Mouse (Mus musculus) CH12F3 (cell line): Measurements from ENCODE around the gene Mettl24.

Source experiments
- in situ Hi-C: fragments of 300-500 bp; cut with MboI; formaldehyde crosslinking; loops from 2 replicates; pipeline ENCODE4 v1.14.3; 2020; ENCODE audit warnings: low sequenced_read_pairs

Mettl24 gene

GRCm38 (mm10) chr10:40683868-40684253 lies 779 bp downstream of the Mettl24 start:
- in situ Hi-C loops = no loop called here

GRCm38 (mm10) chr10:40684326-40684725 lies 1.2 kb downstream of the Mettl24 start:
- in situ Hi-C loops = no loop called here

- in situ Hi-C loops = no loop called here
Measured at GRCm38 (mm10) chr10:40685641-40686040, 2.6 kb downstream of the Mettl24 start.

- in situ Hi-C loops = no loop called here
Measured at GRCm38 (mm10) chr10:40686976-40687375, 3.9 kb downstream of the Mettl24 start.

- in situ Hi-C loops = no loop called here
Measured at GRCm38 (mm10) chr10:40687407-40687806, 4.3 kb downstream of the Mettl24 start.

- in situ Hi-C loops = no loop called here
Measured at GRCm38 (mm10) chr10:40688266-40688665, 5.2 kb downstream of the Mettl24 start.

- in situ Hi-C loops = no loop called here
Measured at GRCm38 (mm10) chr10:40688873-40689272, 5.8 kb downstream of the Mettl24 start.

GRCm38 (mm10) chr10:40698652-40699051 lies 15.6 kb downstream of the Mettl24 start:
- in situ Hi-C loops = no loop called here

GRCm38 (mm10) chr10:40711127-40711526 lies 28.0 kb downstream of the Mettl24 start:
- in situ Hi-C loops = no loop called here

GRCm38 (mm10) chr10:40713018-40713608 lies 30.0 kb downstream of the Mettl24 start:
- in situ Hi-C loops = no loop called here

GRCm38 (mm10) chr10:40713829-40714228 lies 30.7 kb downstream of the Mettl24 start:
- in situ Hi-C loops = no loop called here

GRCm38 (mm10) chr10:40715151-40715550 lies 32.1 kb downstream of the Mettl24 start:
- in situ Hi-C loops = no loop called here

- in situ Hi-C loops = no loop called here
Measured at GRCm38 (mm10) chr10:40716296-40716695, 33.2 kb downstream of the Mettl24 start.

- in situ Hi-C loops = no loop called here
Measured at GRCm38 (mm10) chr10:40716713-40717112, 33.6 kb downstream of the Mettl24 start.

- in situ Hi-C loops = no loop called here
Measured at GRCm38 (mm10) chr10:40718362-40718761, 35.3 kb downstream of the Mettl24 start.

- in situ Hi-C loops = no loop called here
Measured at GRCm38 (mm10) chr10:40719062-40719461, 36.0 kb downstream of the Mettl24 start.

GRCm38 (mm10) chr10:40720883-40721282 lies 37.8 kb downstream of the Mettl24 start:
- in situ Hi-C loops = no loop called here

GRCm38 (mm10) chr10:40724342-40724741 lies 41.3 kb downstream of the Mettl24 start:
- in situ Hi-C loops = no loop called here

- in situ Hi-C loops = no loop called here
Measured at GRCm38 (mm10) chr10:40725066-40725465, 42.0 kb downstream of the Mettl24 start.

- in situ Hi-C loops = no loop called here
Measured at GRCm38 (mm10) chr10:40725471-40725870, 42.4 kb downstream of the Mettl24 start.

GRCm38 (mm10) chr10:40726288-40726902 lies 43.3 kb downstream of the Mettl24 start:
- in situ Hi-C loops = no loop called here

- in situ Hi-C loops = no loop called here
Measured at GRCm38 (mm10) chr10:40726989-40727388, 43.9 kb downstream of the Mettl24 start.

GRCm38 (mm10) chr10:40730200-40730599 lies 47.1 kb downstream of the Mettl24 start:
- in situ Hi-C loops = no loop called here
